Comparison of ENCODE assay signal across 8 mouse cellular contexts in the genomic region with DNA sequence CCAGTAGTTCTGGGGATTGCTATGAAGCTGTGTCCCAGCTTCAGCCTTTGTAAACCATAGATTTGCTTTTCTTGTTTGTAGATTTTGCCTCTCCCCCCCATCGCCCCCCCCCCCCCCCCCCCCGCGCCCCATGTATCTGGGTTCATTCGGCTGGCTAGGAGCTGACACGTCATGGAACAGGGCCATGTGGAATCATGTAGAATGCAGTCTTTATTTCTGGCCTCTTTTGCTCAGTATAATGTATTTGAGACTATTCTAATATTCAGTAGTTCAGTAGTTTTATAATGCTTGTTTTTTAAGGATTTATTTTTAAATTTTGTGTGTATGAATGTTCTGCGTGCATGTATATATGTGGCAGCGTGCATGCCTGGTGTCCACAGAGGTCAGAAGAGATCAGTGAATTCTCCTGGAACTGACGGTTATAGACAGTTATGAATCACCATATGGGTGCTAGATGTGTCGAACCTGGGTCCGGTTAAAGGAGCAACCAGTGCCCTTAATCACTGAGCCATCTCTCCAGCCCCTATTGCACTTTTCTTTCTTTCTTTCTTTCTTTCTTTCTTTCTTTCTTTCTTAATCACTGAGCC. TPM values are rescaled to one million over a fixed set of nuclear protein-coding genes. Genes with fewer than 3 reads are reported as not detected.
DNase-seq lines count a peak whose midpoint lies in the region; ATAC-seq and TF ChIP-seq lines count a peak whose summit lies in the region.

No protein-coding gene starts in this region.

- H3K36me3 ChIP-seq in heart, embryonic 14.5 days (ENCODE audit: control insufficient read depth, insufficient read depth, low read length): 0 out of 2 replicates have a peak, but pooled peaks cover 4% of the 10 kb centered on the region
- peaks cover 21% of the 10 kb centered on the region for H3K36me3 ChIP-seq in E14TG2a.4 (ENCODE audit: insufficient read depth, low read length)
- no peaks in the 10 kb centered on the region for H3K36me3 ChIP-seq in forebrain, postnatal 0 days (ENCODE audit: insufficient read depth)

- H3K27ac ChIP-seq in heart, embryonic 14.5 days (replicated peaks in 1 of 2; ENCODE audit: control insufficient read depth in 1 of 2, insufficient read depth in 1 of 2, low read depth in 2 of 2, low read length in 2 of 2): no peak overlapping the region
- H3K27ac ChIP-seq in forebrain, postnatal 0 days (ENCODE audit: low read depth, low read length): no peak overlapping the region

- no peak for DNase-seq in heart, postnatal 4 days
- DNase-seq in forebrain, postnatal 0 days: no peak
- no peak for DNase-seq in cerebellum, postnatal 25 days
- DNase-seq in gastrocnemius, postnatal 4 days (ENCODE audit: low spot score in 2 of 2): no peak

- peaks cover 0 to 4% of the 10 kb centered on the region in 2 experiments; a peak in 1 of 4 replicates for H3K4me1 ChIP-seq in heart, embryonic 14.5 days (ENCODE audit: control insufficient read depth in 2 of 2, insufficient read depth in 2 of 2, low read length in 2 of 2)
- peaks cover 21% of the 10 kb centered on the region for H3K4me1 ChIP-seq in E14TG2a.4 (replicated peaks; ENCODE audit: low read depth, low read length)
- 0 out of 2 replicates have a peak, but pooled peaks cover 3% of the 10 kb centered on the region for H3K4me1 ChIP-seq in forebrain, postnatal 0 days (ENCODE audit: insufficient read depth)

- TF ChIP-seq CTCF in E14TG2a.4 (conservative IDR thresholded peaks at IDR 0.05; ENCODE audit: low read length): no peak
- no peak for TF ChIP-seq CTCF in forebrain, postnatal 0 days (IDR thresholded peaks at IDR 0.05; ENCODE audit: low read depth)

- ATAC-seq in heart, embryonic 14.5 days (ENCODE audit: insufficient number of reproducible peaks, insufficient read depth, low FRiP score, low read depth): no peak
- no peak for ATAC-seq in forebrain, postnatal 0 days
- peak; percentile 15; the same call in 1 of the 2 replicates for ATAC-seq in megakaryocyte progenitor cell, adult 5-6 weeks (replicated peaks; ENCODE audit: poor library complexity)
- ATAC-seq in cerebellum, adult (ENCODE audit: insufficient number of reproducible peaks, low FRiP score, low TSS enrichment): no peak

- peak overlapping the region; percentile 74 for H3K4me2 ChIP-seq in heart, embryonic 14.5 days (ENCODE audit: low read length)
- peak overlapping the region; percentile 54 for H3K4me2 ChIP-seq in forebrain, postnatal 0 days (ENCODE audit: low read depth)

- no peaks in the 10 kb centered on the region for H3K9me3 ChIP-seq in heart, embryonic 14.5 days (ENCODE audit: control insufficient read depth, low read length)
- H3K9me3 ChIP-seq in E14TG2a.4 (ENCODE audit: low read length): no peaks in the 10 kb centered on the region
- no peaks in the 10 kb centered on the region for H3K9me3 ChIP-seq in forebrain, postnatal 0 days (ENCODE audit: low read length)

- H3K4me3 ChIP-seq in heart, embryonic 14.5 days (ENCODE audit: control insufficient read depth in 1 of 2, insufficient read depth in 1 of 2, low read depth in 1 of 2, low read length in 2 of 2): peak overlapping the region; percentile 72 to 83; a peak in 3 of 4 replicates
- H3K4me3 ChIP-seq in E14TG2a.4 (replicated peaks; ENCODE audit: low read length): peak overlapping the region; percentile 87
- peak overlapping the region; percentile 67 for H3K4me3 ChIP-seq in forebrain, postnatal 0 days (ENCODE audit: low read depth, low read length)

- 51% methylated on average over 8 of the region's 10 CpGs for WGBS in heart, embryonic 14.5 days
- 37% methylated on average over 9 of the region's 10 CpGs for WGBS in forebrain, postnatal 0 days

- H3K27me3 ChIP-seq in heart, embryonic 14.5 days (ENCODE audit: control insufficient read depth, insufficient read depth, low read length): no peaks in the 10 kb centered on the region
- no peaks in the 10 kb centered on the region for H3K27me3 ChIP-seq in E14TG2a.4 (ENCODE audit: insufficient read depth, low read length)
- H3K27me3 ChIP-seq in forebrain, postnatal 0 days (ENCODE audit: insufficient read depth, low read length): no peaks in the 10 kb centered on the region

- peak overlapping the region; percentile 70 for H3K9ac ChIP-seq in heart, embryonic 14.5 days (ENCODE audit: low read length)
- H3K9ac ChIP-seq in forebrain, postnatal 0 days: peak overlapping the region; percentile 45

RNA-seq across cellular contexts. Expression of a gene that starts 5.2 kb away (rescaled TPM):
- polyA plus RNA-seq in heart, embryonic 14.5 days (2014; fragmentation: Nextera tagmentation; extraction: Ambion mirVana): 28.2 and 30.9 TPM in 2 replicates
- total RNA-seq in heart, postnatal 4 days (2021): 10 to 100 TPM; 16.8 to 18.9 TPM
- 11.2 and 12.8 TPM in 2 replicates for total RNA-seq in forebrain, postnatal 0 days (2014; rRNA removed)
- polyA plus RNA-seq in forebrain, postnatal 0 days (2015; fragmentation: Nextera tagmentation; extraction: Ambion mirVana): 15.5 and 17.5 TPM in 2 replicates
- total RNA-seq in megakaryocyte progenitor cell, adult 5-6 weeks (2015): 82.0 and 95.8 TPM in 2 replicates
- total RNA-seq in megakaryocyte progenitor cell, adult 5-6 weeks (2017): 126 and 140 TPM in 2 replicates
- 1 to 10 TPM; 5.7 to 7.7 TPM for total RNA-seq in gastrocnemius, postnatal 4 days (2021)

RNA-seq across cellular contexts. Expression of a gene that starts 5.8 kb away (rescaled TPM):
- 44.1 and 46.4 TPM in 2 replicates for polyA plus RNA-seq in heart, embryonic 14.5 days (2014; fragmentation: Nextera tagmentation; extraction: Ambion mirVana)
- 10 to 100 TPM; 30.0 to 30.7 TPM for total RNA-seq in heart, postnatal 4 days (2021)
- total RNA-seq in forebrain, postnatal 0 days (2014; rRNA removed): 146 and 152 TPM in 2 replicates
- 149 and 150 TPM in 2 replicates for polyA plus RNA-seq in forebrain, postnatal 0 days (2015; fragmentation: Nextera tagmentation; extraction: Ambion mirVana)
- 27.3 and 30.5 TPM in 2 replicates for total RNA-seq in megakaryocyte progenitor cell, adult 5-6 weeks (2015)
- total RNA-seq in megakaryocyte progenitor cell, adult 5-6 weeks (2017): 27.2 and 56.0 TPM in 2 replicates
- 10 to 100 TPM; 34.8 to 36.3 TPM for total RNA-seq in gastrocnemius, postnatal 4 days (2021)
